Mouse (Mus musculus): ENCODE measurements around the gene Entr1. TPM values are rescaled to one million over a fixed set of nuclear protein-coding genes. Genes with fewer than 3 reads are reported as not detected.

Gene Entr1
- polyA plus RNA-seq (2015; fragmentation: Nextera tagmentation; extraction: Ambion mirVana) = 125 and 127 TPM in 2 replicates

- peak; percentile 92 for ATAC-seq (ENCODE audit: low FRiP score, low TSS enrichment)
- H3K9me3 ChIP-seq (ENCODE audit: low read length) = no peaks in the 10 kb centered on the region
- WGBS = under 1% methylated on average over 47 of the region's 60 CpGs
- H3K9ac ChIP-seq (replicated peaks; ENCODE audit: low read length) = peak within 1 kb of the TSS; percentile 93
- peak within 1 kb of the TSS; percentile 67 for H3K27ac ChIP-seq (ENCODE audit: low read length)
- no peaks in the 10 kb centered on the region for H3K27me3 ChIP-seq (ENCODE audit: insufficient read depth, low read length)
- peak within 1 kb of the TSS; percentile 92 for H3K4me2 ChIP-seq (replicated peaks; ENCODE audit: low read depth, low read length)
- H3K36me3 ChIP-seq (ENCODE audit: insufficient read depth, low read length) = peaks cover 62% of the 10 kb centered on the region
- H3K4me3 ChIP-seq (ENCODE audit: low read length) = peak within 1 kb of the TSS; percentile 90
- peaks cover 18% of the 10 kb centered on the region for H3K4me1 ChIP-seq (ENCODE audit: insufficient read depth, low read length)
Observed at GRCm38 (mm10) chr2:26389154-26389690, at the start of gene Entr1, which contains the start of gene Pmpca. Gene Entr1 (minus strand): TSS chr2:26389316. Gene Pmpca (plus strand): TSS chr2:26389339.

GRCm38 (mm10) chr2:26438373-26438772 is 49.3 kb upstream of the Entr1 start:
- Histone ChIP-seq H3K27me3 (ENCODE audit: insufficient read depth, low read length) (no peaks in the 10 kb centered on the region), H3K4me3 (ENCODE audit: low read length) (no peak overlapping the region), H3K9ac (replicated peaks; ENCODE audit: low read length) (no peak overlapping the region), H3K9me3 (ENCODE audit: low read length) (no peaks in the 10 kb centered on the region), H3K4me2 (replicated peaks; ENCODE audit: low read depth, low read length) (no peak overlapping the region), H3K4me1 (ENCODE audit: insufficient read depth, low read length) (peaks cover 6% of the 10 kb centered on the region), H3K27ac (ENCODE audit: low read length) (no peak overlapping the region), H3K36me3 (ENCODE audit: insufficient read depth, low read length) (peaks cover 68% of the 10 kb centered on the region)
- ATAC-seq (ENCODE audit: low FRiP score, low TSS enrichment) = no peak
- WGBS = 91% methylated on average over 7 of the region's 7 CpGs

GRCm38 (mm10) chr2:26437221-26437620 is 48.1 kb upstream of the Entr1 start:
- no peak for ATAC-seq (ENCODE audit: low FRiP score, low TSS enrichment)
- Histone ChIP-seq H3K4me3 (ENCODE audit: low read length) (no peak overlapping the region), H3K27ac (ENCODE audit: low read length) (no peak overlapping the region), H3K27me3 (ENCODE audit: insufficient read depth, low read length) (no peaks in the 10 kb centered on the region), H3K9me3 (ENCODE audit: low read length) (no peaks in the 10 kb centered on the region), H3K9ac (replicated peaks; ENCODE audit: low read length) (no peak overlapping the region), H3K4me1 (ENCODE audit: insufficient read depth, low read length) (no peaks in the 10 kb centered on the region), H3K36me3 (ENCODE audit: insufficient read depth, low read length) (peaks cover 71% of the 10 kb centered on the region), H3K4me2 (replicated peaks; ENCODE audit: low read depth, low read length) (no peak overlapping the region)
- 68% methylated on average over 4 of the region's 4 CpGs for WGBS

GRCm38 (mm10) chr2:26434791-26435572 is 45.9 kb upstream of the Entr1 start:
- Histone ChIP-seq H3K27me3 (ENCODE audit: insufficient read depth, low read length) (no peaks in the 10 kb centered on the region), H3K4me2 (replicated peaks; ENCODE audit: low read depth, low read length) (no peak overlapping the region), H3K9me3 (ENCODE audit: low read length) (no peaks in the 10 kb centered on the region), H3K4me3 (ENCODE audit: low read length) (no peak overlapping the region), H3K36me3 (ENCODE audit: insufficient read depth, low read length) (peaks cover 69% of the 10 kb centered on the region), H3K9ac (replicated peaks; ENCODE audit: low read length) (no peak overlapping the region), H3K27ac (ENCODE audit: low read length) (no peak overlapping the region), H3K4me1 (ENCODE audit: insufficient read depth, low read length) (no peaks in the 10 kb centered on the region)
- 90% methylated on average over 7 of the region's 7 CpGs for WGBS
- peak; percentile 70; the same call in 1 of the 2 replicates for ATAC-seq (ENCODE audit: low FRiP score, low TSS enrichment)

DNA sequence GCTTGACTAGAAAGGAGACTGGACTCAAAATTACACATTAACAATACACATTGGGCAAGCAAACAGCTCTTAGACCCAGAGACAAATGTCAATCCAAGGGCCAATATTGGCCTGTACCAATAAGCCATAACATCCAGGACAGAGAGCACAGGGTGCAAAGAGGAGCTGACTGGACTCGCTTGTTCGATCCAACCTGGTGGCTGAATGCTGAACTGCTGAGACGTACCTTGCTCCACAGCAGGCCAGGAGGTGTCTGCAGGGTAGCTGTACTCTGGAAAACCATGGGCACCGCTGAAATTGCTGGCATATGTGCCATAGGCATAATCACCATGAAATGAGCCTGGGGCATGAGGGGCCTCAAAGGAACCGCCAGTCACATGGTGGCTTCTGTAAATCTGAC is 40.7 kb upstream of the Entr1 start:
- no peak overlapping the region for H3K27ac ChIP-seq (ENCODE audit: low read length)
- peaks cover 77% of the 10 kb centered on the region for H3K36me3 ChIP-seq (ENCODE audit: insufficient read depth, low read length)
- H3K4me2 ChIP-seq (replicated peaks; ENCODE audit: low read depth, low read length) = no peak overlapping the region
- no peaks in the 10 kb centered on the region for H3K4me1 ChIP-seq (ENCODE audit: insufficient read depth, low read length)
- no peak overlapping the region for H3K9ac ChIP-seq (replicated peaks; ENCODE audit: low read length)
- H3K9me3 ChIP-seq (ENCODE audit: low read length) = no peaks in the 10 kb centered on the region
- H3K4me3 ChIP-seq (ENCODE audit: low read length) = no peak overlapping the region
- no peak for ATAC-seq (ENCODE audit: low FRiP score, low TSS enrichment)
- 98% methylated on average over 5 of the region's 5 CpGs for WGBS
- no peaks in the 10 kb centered on the region for H3K27me3 ChIP-seq (ENCODE audit: insufficient read depth, low read length)

- 96% methylated on average over 2 of the region's 2 CpGs for WGBS
- H3K36me3 ChIP-seq (ENCODE audit: insufficient read depth, low read length) = peaks cover 92% of the 10 kb centered on the region
- no peaks in the 10 kb centered on the region for H3K9me3 ChIP-seq (ENCODE audit: low read length)
- no peak for ATAC-seq (ENCODE audit: low FRiP score, low TSS enrichment)
- H3K4me3 ChIP-seq (ENCODE audit: low read length) = no peak overlapping the region
- H3K4me1 ChIP-seq (ENCODE audit: insufficient read depth, low read length) = no peaks in the 10 kb centered on the region
- H3K27me3 ChIP-seq (ENCODE audit: insufficient read depth, low read length) = no peaks in the 10 kb centered on the region
- H3K4me2 ChIP-seq (replicated peaks; ENCODE audit: low read depth, low read length) = no peak overlapping the region
- H3K9ac ChIP-seq (replicated peaks; ENCODE audit: low read length) = no peak overlapping the region
- H3K27ac ChIP-seq (ENCODE audit: low read length) = no peak overlapping the region
Observed at GRCm38 (mm10) chr2:26424541-26424940, 35.4 kb upstream of the Entr1 start.

DNA sequence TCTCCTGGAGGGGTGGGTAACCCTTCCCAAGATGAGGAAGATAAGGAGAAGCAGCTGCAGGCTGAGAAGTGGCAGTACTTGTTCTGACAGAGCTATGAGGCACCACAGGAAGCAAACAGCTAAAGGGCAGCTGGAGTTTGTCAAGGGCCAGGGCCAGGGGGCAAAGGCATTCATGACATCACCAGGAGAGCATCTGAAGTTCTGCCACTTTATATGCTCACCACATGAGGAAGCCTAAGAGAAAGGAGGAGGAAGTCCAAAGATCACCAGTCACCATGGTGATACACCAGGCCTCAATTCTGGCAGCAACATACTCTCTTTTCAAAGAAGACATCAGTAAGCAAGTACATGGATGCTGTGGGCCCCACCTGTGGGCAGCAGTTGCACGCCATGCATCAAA is 34.0 kb upstream of the Entr1 start:
- Histone ChIP-seq H3K36me3 (ENCODE audit: insufficient read depth, low read length) (peaks cover 82% of the 10 kb centered on the region), H3K27me3 (ENCODE audit: insufficient read depth, low read length) (no peaks in the 10 kb centered on the region), H3K27ac (ENCODE audit: low read length) (no peak overlapping the region), H3K4me1 (ENCODE audit: insufficient read depth, low read length) (no peaks in the 10 kb centered on the region), H3K9me3 (ENCODE audit: low read length) (no peaks in the 10 kb centered on the region), H3K9ac (replicated peaks; ENCODE audit: low read length) (no peak overlapping the region), H3K4me2 (replicated peaks; ENCODE audit: low read depth, low read length) (no peak overlapping the region), H3K4me3 (ENCODE audit: low read length) (no peak overlapping the region)
- 89% methylated on average over 1 of the region's 1 CpGs for WGBS
- peak; percentile 42; the same call in 1 of the 2 replicates for ATAC-seq (ENCODE audit: low FRiP score, low TSS enrichment)

GRCm38 (mm10) chr2:26421969-26422368 is 32.9 kb upstream of the Entr1 start:
- H3K36me3 ChIP-seq (ENCODE audit: insufficient read depth, low read length) = peaks cover 83% of the 10 kb centered on the region
- H3K9me3 ChIP-seq (ENCODE audit: low read length) = no peaks in the 10 kb centered on the region
- WGBS = 100% methylated on average over 2 of the region's 2 CpGs
- no peak overlapping the region for H3K27ac ChIP-seq (ENCODE audit: low read length)
- H3K4me2 ChIP-seq (replicated peaks; ENCODE audit: low read depth, low read length) = no peak overlapping the region
- H3K4me3 ChIP-seq (ENCODE audit: low read length) = no peak overlapping the region
- H3K27me3 ChIP-seq (ENCODE audit: insufficient read depth, low read length) = no peaks in the 10 kb centered on the region
- H3K9ac ChIP-seq (replicated peaks; ENCODE audit: low read length) = no peak overlapping the region
- ATAC-seq (ENCODE audit: low FRiP score, low TSS enrichment) = no peak
- H3K4me1 ChIP-seq (ENCODE audit: insufficient read depth, low read length) = no peaks in the 10 kb centered on the region

GRCm38 (mm10) chr2:26418120-26418519 is 29.0 kb upstream of the Entr1 start:
- H3K27me3 ChIP-seq (ENCODE audit: insufficient read depth, low read length) = no peaks in the 10 kb centered on the region
- no peak overlapping the region for H3K4me3 ChIP-seq (ENCODE audit: low read length)
- H3K9ac ChIP-seq (replicated peaks; ENCODE audit: low read length) = no peak overlapping the region
- H3K9me3 ChIP-seq (ENCODE audit: low read length) = no peaks in the 10 kb centered on the region
- 86% methylated on average over 1 of the region's 1 CpGs for WGBS
- no peaks in the 10 kb centered on the region for H3K4me1 ChIP-seq (ENCODE audit: insufficient read depth, low read length)
- peaks cover 73% of the 10 kb centered on the region for H3K36me3 ChIP-seq (ENCODE audit: insufficient read depth, low read length)
- no peak overlapping the region for H3K27ac ChIP-seq (ENCODE audit: low read length)
- ATAC-seq (ENCODE audit: low FRiP score, low TSS enrichment) = no peak
- H3K4me2 ChIP-seq (replicated peaks; ENCODE audit: low read depth, low read length) = no peak overlapping the region

DNA sequence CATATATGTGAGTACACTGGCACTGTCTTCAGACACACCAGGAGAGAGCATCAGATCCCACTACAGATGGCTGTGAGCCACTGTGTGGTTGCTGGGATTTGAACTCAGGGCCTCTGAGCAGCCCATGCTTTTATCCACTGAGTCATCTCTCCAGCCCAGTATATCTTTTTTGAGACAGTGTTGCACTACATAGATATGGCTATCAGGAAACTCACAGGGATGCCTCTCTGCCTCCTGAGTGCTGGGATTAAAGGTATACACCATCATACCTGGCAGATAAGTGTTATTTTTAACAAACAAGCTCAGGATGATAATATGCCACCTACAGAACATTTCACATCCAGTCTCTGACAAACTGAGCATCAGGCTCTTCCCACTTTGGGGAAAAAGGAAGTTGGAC is 27.9 kb upstream of the Entr1 start:
- Histone ChIP-seq H3K27me3 (ENCODE audit: insufficient read depth, low read length) (no peaks in the 10 kb centered on the region), H3K4me3 (ENCODE audit: low read length) (no peak overlapping the region), H3K4me2 (replicated peaks; ENCODE audit: low read depth, low read length) (no peak overlapping the region), H3K36me3 (ENCODE audit: insufficient read depth, low read length) (peaks cover 67% of the 10 kb centered on the region), H3K9me3 (ENCODE audit: low read length) (no peaks in the 10 kb centered on the region), H3K9ac (replicated peaks; ENCODE audit: low read length) (no peak overlapping the region), H3K4me1 (ENCODE audit: insufficient read depth, low read length) (no peaks in the 10 kb centered on the region), H3K27ac (ENCODE audit: low read length) (no peak overlapping the region)
- no peak for ATAC-seq (ENCODE audit: low FRiP score, low TSS enrichment)
